Mouse (Mus musculus) heart, embryonic 12.5 days (tissue): Measurements from ENCODE around the gene Ndufs2. TPM values are rescaled to one million over a fixed set of nuclear protein-coding genes. Genes with fewer than 3 reads are reported as not detected.

Experiments
- ATAC-seq: fragments of 200-750 bp; cut with Nextera tagmentation; 2 replicates; pipeline ENCODE4 v1.8.0; 2017; ENCODE audit warnings: moderate TSS enrichment, moderate library complexity; ENCODE audit not compliant: insufficient number of reproducible peaks, low FRiP score
- H3K27ac ChIP-seq: fragments of 300-500 bp; sonication (generic); 2 replicates; pipeline ENCODE4 v1.5.1; 2016; ENCODE audit warnings: mild to moderate bottlenecking, moderate library complexity; ENCODE audit not compliant: poor library complexity, severe bottlenecking
- H3K27me3 ChIP-seq: fragments of 300-500 bp; sonication (generic); replicated peaks from 2 replicates; pipeline ENCODE4 v1.6.1; 2016; ENCODE audit warnings: mild to moderate bottlenecking, moderate library complexity
- H3K36me3 ChIP-seq: fragments of 300-500 bp; sonication (generic); 2 replicates; pipeline ENCODE4 v1.6.1; 2016; ENCODE audit warnings: mild to moderate bottlenecking, moderate library complexity
- H3K4me1 ChIP-seq: fragments of 300-500 bp; sonication (generic); replicated peaks from 2 replicates; pipeline ENCODE4 v1.6.1; 2016; ENCODE audit warnings: mild to moderate bottlenecking
- H3K4me2 ChIP-seq: fragments of 300-500 bp; sonication (generic); 2 replicates; pipeline ENCODE4 v1.6.1; 2016; ENCODE audit warnings: mild to moderate bottlenecking, moderate library complexity
- H3K4me3 ChIP-seq: fragments of 300-500 bp; sonication (generic); 2 replicates; pipeline ENCODE4 v1.5.1; 2016; ENCODE audit warnings: mild to moderate bottlenecking
- H3K9ac ChIP-seq: fragments of 300-500 bp; sonication (generic); 2 replicates; pipeline ENCODE4 v1.6.1; 2016; ENCODE audit warnings: mild to moderate bottlenecking, moderate library complexity
- H3K9me3 ChIP-seq: fragments of 300-500 bp; sonication (generic); replicated peaks from 2 replicates; pipeline ENCODE4 v1.6.1; 2016; ENCODE audit warnings: mild to moderate bottlenecking, moderate library complexity
- WGBS: fragments of 180-500 bp; shearing (Covaris S2); methylation state at CpG from one replicate; pipeline ENCODE4 v1.1.7; 2016; 5-methylcytosine and 5-hydroxymethylcytosine counted together
- polyA plus RNA-seq: library from polyadenylated mRNA; unstranded; fragments of >200 nt; fragmentation: Nextera tagmentation; extraction: Ambion mirVana; gene quantifications from 2 replicates; pipeline ENCODE4 v1.2.1, GENCODE M21; 2016

Ndufs2 gene
- polyA plus RNA-seq, 1 experiment from 2014 or later, result 443 TPM

GRCm38 (mm10) chr1:171227879-171228278 lies 23.3 kb downstream of the Ndufs2 start:
- no peak for ATAC-seq
- no peak overlapping the region for H3K4me2 ChIP-seq
- 63% methylated on average over 1 of the region's 1 CpGs for WGBS

GRCm38 (mm10) chr1:171226780-171227179 lies 24.4 kb downstream of the Ndufs2 start:
- no peaks in the 10 kb centered on the region for H3K9me3 ChIP-seq
- H3K9ac ChIP-seq, result no peak overlapping the region
- no peaks in the 10 kb centered on the region for H3K36me3 ChIP-seq
- H3K27me3 ChIP-seq, result no peaks in the 10 kb centered on the region
- H3K4me1 ChIP-seq, result peaks cover 4% of the 10 kb centered on the region; the same call in 1 of the 2 replicates
- no peak overlapping the region for H3K4me3 ChIP-seq
- WGBS, result 54% methylated on average over 4 of the region's 4 CpGs
- no peak for ATAC-seq
- no peak overlapping the region for H3K27ac ChIP-seq
- H3K4me2 ChIP-seq, result no peak overlapping the region

More at GRCm38 (mm10) chr1:171227879-171228278, 23.3 kb downstream of the Ndufs2 start:
- H3K27me3 ChIP-seq, result no peaks in the 10 kb centered on the region
- no peaks in the 10 kb centered on the region for H3K9me3 ChIP-seq
- no peak overlapping the region for H3K27ac ChIP-seq
- H3K9ac ChIP-seq, result no peak overlapping the region
- no peak overlapping the region for H3K4me3 ChIP-seq
- peaks cover 4% of the 10 kb centered on the region; the same call in 1 of the 2 replicates for H3K4me1 ChIP-seq
- no peaks in the 10 kb centered on the region for H3K36me3 ChIP-seq

GRCm38 (mm10) chr1:171224857-171225256 lies 26.3 kb downstream of the Ndufs2 start, which contains the start of gene Apoa2:
Gene Apoa2 (plus strand): TSS chr1:171225054.
- no peak within 1 kb of the TSS for H3K9ac ChIP-seq
- 83% methylated on average over 5 of the region's 5 CpGs for WGBS

GRCm38 (mm10) chr1:171223796-171224195 lies 27.4 kb downstream of the Ndufs2 start:
- Histone ChIP-seq H3K27ac (no peak overlapping the region), H3K9ac (no peak overlapping the region), H3K4me3 (no peak overlapping the region), H3K27me3 (no peaks in the 10 kb centered on the region), H3K9me3 (no peaks in the 10 kb centered on the region), H3K36me3 (peaks cover 17% of the 10 kb centered on the region), H3K4me1 (peaks cover 13% of the 10 kb centered on the region), H3K4me2 (no peak overlapping the region)
- 50% methylated on average over 2 of the region's 2 CpGs for WGBS
- no peak for ATAC-seq

More at GRCm38 (mm10) chr1:171224857-171225256, 26.3 kb downstream of the Ndufs2 start, which contains the start of gene Apoa2:
- H3K27ac ChIP-seq, result no peak within 1 kb of the TSS
- peaks cover 7% of the 10 kb centered on the region for H3K36me3 ChIP-seq
- ATAC-seq, result no peak
- no peak within 1 kb of the TSS for H3K4me3 ChIP-seq
- no peak within 1 kb of the TSS for H3K4me2 ChIP-seq
- H3K9me3 ChIP-seq, result no peaks in the 10 kb centered on the region
- H3K27me3 ChIP-seq, result no peaks in the 10 kb centered on the region
- peaks cover 13% of the 10 kb centered on the region for H3K4me1 ChIP-seq

GRCm38 (mm10) chr1:171223168-171223567 lies 28.0 kb downstream of the Ndufs2 start:
- Histone ChIP-seq H3K4me2 (peak overlapping the region; percentile 61), H3K27me3 (no peaks in the 10 kb centered on the region), H3K27ac (peak overlapping the region; percentile 72), H3K4me1 (peaks cover 9% of the 10 kb centered on the region), H3K9me3 (no peaks in the 10 kb centered on the region), H3K4me3 (peak overlapping the region; percentile 67), H3K36me3 (peaks cover 23% of the 10 kb centered on the region), H3K9ac (peak overlapping the region; percentile 46; the same call in 1 of the 2 replicates)
- no peak for ATAC-seq
- WGBS, result 81% methylated on average over 6 of the region's 6 CpGs

- Histone ChIP-seq H3K36me3 (peaks cover 23% of the 10 kb centered on the region), H3K27me3 (no peaks in the 10 kb centered on the region), H3K4me1 (peaks cover 9% of the 10 kb centered on the region), H3K4me3 (peak within 1 kb of the TSS; percentile 67), H3K27ac (peak within 1 kb of the TSS; percentile 72), H3K9ac (peak within 1 kb of the TSS; percentile 74), H3K4me2 (peak within 1 kb of the TSS; percentile 82), H3K9me3 (no peaks in the 10 kb centered on the region)
- ATAC-seq, result peak; percentile 97
- 1% methylated on average over 28 of the region's 28 CpGs for WGBS
Measured at GRCm38 (mm10) chr1:171222238-171223155, 28.7 kb downstream of the Ndufs2 start, which contains the start of gene Tomm40l. Gene Tomm40l (minus strand): TSS chr1:171222514.

GRCm38 (mm10) chr1:171221281-171222193 lies 29.7 kb downstream of the Ndufs2 start:
- no peaks in the 10 kb centered on the region for H3K9me3 ChIP-seq
- 8% methylated on average over 22 of the region's 22 CpGs for WGBS
- peak overlapping the region; percentile 67 for H3K4me3 ChIP-seq
- peak overlapping the region; percentile 74 for H3K9ac ChIP-seq
- H3K4me2 ChIP-seq, result peak overlapping the region; percentile 82
- H3K4me1 ChIP-seq, result peaks cover 9% of the 10 kb centered on the region
- peak; percentile 0; the same call in 1 of the 2 replicates for ATAC-seq
- no peaks in the 10 kb centered on the region for H3K27me3 ChIP-seq
- H3K36me3 ChIP-seq, result peaks cover 23% of the 10 kb centered on the region
- H3K27ac ChIP-seq, result peak overlapping the region; percentile 29; the same call in 1 of the 2 replicates

GRCm38 (mm10) chr1:171220871-171221270 lies 30.3 kb downstream of the Ndufs2 start:
- Histone ChIP-seq H3K9ac (no peak overlapping the region), H3K36me3 (peaks cover 23% of the 10 kb centered on the region), H3K9me3 (no peaks in the 10 kb centered on the region), H3K4me3 (no peak overlapping the region; the same call in 1 of the 2 replicates), H3K4me2 (peak overlapping the region; percentile 82), H3K27ac (no peak overlapping the region), H3K4me1 (peaks cover 9% of the 10 kb centered on the region), H3K27me3 (no peaks in the 10 kb centered on the region)
- peak; percentile 9; the same call in 1 of the 2 replicates for ATAC-seq
- WGBS, result 8% methylated on average over 10 of the region's 10 CpGs

GRCm38 (mm10) chr1:171216241-171216955 lies 34.8 kb downstream of the Ndufs2 start:
- Histone ChIP-seq H3K9ac (no peak overlapping the region), H3K4me3 (no peak overlapping the region), H3K4me2 (no peak overlapping the region), H3K9me3 (no peaks in the 10 kb centered on the region), H3K27ac (no peak overlapping the region), H3K27me3 (no peaks in the 10 kb centered on the region), H3K36me3 (peaks cover 23% of the 10 kb centered on the region), H3K4me1 (peaks cover 6% of the 10 kb centered on the region)
- ATAC-seq, result no peak
- WGBS, result 73% methylated on average over 18 of the region's 18 CpGs

GRCm38 (mm10) chr1:171213801-171214496 lies 37.2 kb downstream of the Ndufs2 start, which contains the start of gene Nr1i3:
Gene Nr1i3 (plus strand): TSS chr1:171213970.
- Histone ChIP-seq H3K9ac (no peak within 1 kb of the TSS), H3K4me2 (no peak within 1 kb of the TSS), H3K4me3 (no peak within 1 kb of the TSS), H3K36me3 (peaks cover 7% of the 10 kb centered on the region), H3K27ac (no peak within 1 kb of the TSS), H3K27me3 (no peaks in the 10 kb centered on the region), H3K4me1 (0 out of 2 replicates have a peak, but pooled peaks cover 7% of the 10 kb centered on the region), H3K9me3 (no peaks in the 10 kb centered on the region)
- ATAC-seq, result no peak
- 70% methylated on average over 10 of the region's 10 CpGs for WGBS
